Mouse (Mus musculus) forebrain, embryonic 11.5 days (tissue): ENCODE measurements around the gene Ptgr1. TPM values are rescaled to one million over a fixed set of nuclear protein-coding genes. Genes with fewer than 3 reads are reported as not detected.

ENCODE experiments used
- ATAC-seq: fragments of 200-750 bp; cut with Nextera tagmentation; replicated peaks from 2 replicates; pipeline ENCODE4 v1.8.0; 2017; ENCODE audit warnings: moderate TSS enrichment; ENCODE audit not compliant: low FRiP score
- DNase-seq: peaks from one replicate; pipeline ENCODE4 v3.0.0-alpha.2; 2017; ENCODE audit warnings: low spot score
- H3K27ac ChIP-seq: fragments of 300-500 bp; sonication (generic); 2 replicates; pipeline ENCODE4 v1.5.1; 2014; ENCODE audit warnings: low read depth, low read length
- H3K27me3 ChIP-seq: fragments of 300-500 bp; sonication (generic); 2 replicates; pipeline ENCODE4 v1.6.1; 2014; ENCODE audit warnings: mild to moderate bottlenecking, low read length, mixed read lengths; ENCODE audit not compliant: control insufficient read depth, insufficient read depth
- H3K36me3 ChIP-seq: fragments of 300-500 bp; sonication (generic); 2 replicates; pipeline ENCODE4 v1.6.1; 2014; ENCODE audit warnings: mild to moderate bottlenecking, low read length, moderate library complexity, mixed read lengths; ENCODE audit not compliant: control insufficient read depth, insufficient read depth
- H3K4me1 ChIP-seq: fragments of 300-500 bp; sonication (generic); replicated peaks from 2 replicates; pipeline ENCODE4 v1.6.1; 2014; ENCODE audit warnings: low read length, mixed read lengths; ENCODE audit not compliant: control insufficient read depth, insufficient read depth
- H3K4me2 ChIP-seq: fragments of 300-500 bp; sonication (generic); 2 replicates; pipeline ENCODE4 v1.6.1; 2014; ENCODE audit warnings: low read depth, mild to moderate bottlenecking, low read length, moderate library complexity, mixed read lengths; ENCODE audit not compliant: severe bottlenecking
- H3K4me3 ChIP-seq: fragments of 300-500 bp; sonication (generic); 2 replicates; pipeline ENCODE4 v1.5.1; 2014; ENCODE audit warnings: low read depth, low read length
- H3K9ac ChIP-seq: fragments of 300-500 bp; sonication (generic); 2 replicates; pipeline ENCODE4 v1.6.1; 2014; ENCODE audit warnings: low read length
- H3K9me3 ChIP-seq: fragments of 300-500 bp; sonication (generic); 2 replicates; pipeline ENCODE4 v1.6.1; 2016; ENCODE audit warnings: low read length, mixed read lengths; ENCODE audit not compliant: control insufficient read depth
- WGBS: fragments of 180-500 bp; shearing (Covaris S2); extraction: QIAGEN DNeasy Blood & Tissue Kit; methylation state at CpG from one replicate; pipeline ENCODE4 v1.1.7; 2014; 5-methylcytosine and 5-hydroxymethylcytosine counted together
- polyA plus RNA-seq: library from polyadenylated mRNA; unstranded; fragments of >200 nt; fragmentation: Nextera tagmentation; extraction: Ambion mirVana; gene quantifications from 2 replicates; pipeline ENCODE4 v1.2.1, GENCODE M21; 2014

Gene Ptgr1
- polyA plus RNA-seq, 1 experiment from 2014 or later, result 16.6 TPM

GRCm38 (mm10) chr4:58998688-58999087 lies 11.8 kb upstream of the Ptgr1 start:
- H3K9me3 ChIP-seq, result no peaks in the 10 kb centered on the region
- H3K4me2 ChIP-seq, result no peak overlapping the region
- no peaks in the 10 kb centered on the region for H3K27me3 ChIP-seq
- H3K9ac ChIP-seq, result no peak overlapping the region
- H3K4me3 ChIP-seq, result no peak overlapping the region
- no peak for DNase-seq
- no peaks in the 10 kb centered on the region for H3K36me3 ChIP-seq
- no peak overlapping the region for H3K27ac ChIP-seq
- no peaks in the 10 kb centered on the region; the same call in 1 of the 2 replicates for H3K4me1 ChIP-seq
- WGBS, result 92% methylated on average over 1 of the region's 1 CpGs
- no peak for ATAC-seq

GRCm38 (mm10) chr4:58997081-58997480 lies 10.2 kb upstream of the Ptgr1 start:
- Histone ChIP-seq H3K9ac (no peak overlapping the region), H3K4me3 (no peak overlapping the region), H3K27ac (no peak overlapping the region), H3K4me2 (no peak overlapping the region), H3K9me3 (no peaks in the 10 kb centered on the region), H3K36me3 (no peaks in the 10 kb centered on the region), H3K4me1 (no peaks in the 10 kb centered on the region), H3K27me3 (no peaks in the 10 kb centered on the region)
- WGBS, result 88% methylated on average over 5 of the region's 5 CpGs
- DNase-seq, result no peak
- ATAC-seq, result no peak

- H3K4me1 ChIP-seq, result no peaks in the 10 kb centered on the region
- H3K9ac ChIP-seq, result no peak overlapping the region
- 80% methylated on average over 8 of the region's 8 CpGs for WGBS
- no peaks in the 10 kb centered on the region for H3K27me3 ChIP-seq
- no peaks in the 10 kb centered on the region for H3K9me3 ChIP-seq
- no peak overlapping the region for H3K4me2 ChIP-seq
- no peak for ATAC-seq
- DNase-seq, result no peak
- no peak overlapping the region for H3K27ac ChIP-seq
- H3K36me3 ChIP-seq, result no peaks in the 10 kb centered on the region
- H3K4me3 ChIP-seq, result no peak overlapping the region
Measured at GRCm38 (mm10) chr4:58995251-58995693, 8.4 kb upstream of the Ptgr1 start.

- H3K9me3 ChIP-seq, result no peaks in the 10 kb centered on the region
- H3K36me3 ChIP-seq, result no peaks in the 10 kb centered on the region
- no peak within 1 kb of the TSS for H3K9ac ChIP-seq
- no peaks in the 10 kb centered on the region for H3K4me1 ChIP-seq
- no peak within 1 kb of the TSS for H3K4me3 ChIP-seq
- WGBS, result 94% methylated on average over 4 of the region's 4 CpGs
- H3K27ac ChIP-seq, result no peak within 1 kb of the TSS
- no peak within 1 kb of the TSS for H3K4me2 ChIP-seq
- DNase-seq (no peak), ATAC-seq (no peak)
- no peaks in the 10 kb centered on the region for H3K27me3 ChIP-seq
Measured at GRCm38 (mm10) chr4:58994762-58995161, 7.8 kb upstream of the Ptgr1 start, which contains the start of gene Dnajc25. Dnajc25 (plus strand) TSS chr4:58995062.

- no peaks in the 10 kb centered on the region for H3K9me3 ChIP-seq
- WGBS, result 86% methylated on average over 5 of the region's 5 CpGs
Measured at GRCm38 (mm10) chr4:58992195-58992594, 5.3 kb upstream of the Ptgr1 start.

GRCm38 (mm10) chr4:58990609-58991434 lies 3.9 kb upstream of the Ptgr1 start:
- no peak overlapping the region for H3K27ac ChIP-seq
- ATAC-seq (no peak), DNase-seq (no peak)
- no peak overlapping the region for H3K4me3 ChIP-seq
- H3K4me2 ChIP-seq, result no peak overlapping the region
- no peaks in the 10 kb centered on the region for H3K27me3 ChIP-seq
- no peaks in the 10 kb centered on the region for H3K36me3 ChIP-seq
- 83% methylated on average over 17 of the region's 17 CpGs for WGBS
- H3K9ac ChIP-seq, result no peak overlapping the region
- peaks cover 4% of the 10 kb centered on the region; the same call in 1 of the 2 replicates for H3K4me1 ChIP-seq
- no peaks in the 10 kb centered on the region for H3K9me3 ChIP-seq

More at GRCm38 (mm10) chr4:58992195-58992594, 5.3 kb upstream of the Ptgr1 start:
- H3K4me2 ChIP-seq, result no peak overlapping the region
- H3K4me1 ChIP-seq, result peaks cover under 1% of the 10 kb centered on the region; the same call in 1 of the 2 replicates
- H3K27me3 ChIP-seq, result no peaks in the 10 kb centered on the region
- H3K36me3 ChIP-seq, result no peaks in the 10 kb centered on the region
- no peak for DNase-seq
- no peak overlapping the region for H3K9ac ChIP-seq
- ATAC-seq, result no peak
- no peak overlapping the region for H3K27ac ChIP-seq
- no peak overlapping the region for H3K4me3 ChIP-seq

- Histone ChIP-seq H3K4me1 (peaks cover 4% of the 10 kb centered on the region; the same call in 1 of the 2 replicates), H3K27ac (no peak overlapping the region), H3K27me3 (no peaks in the 10 kb centered on the region), H3K4me2 (no peak overlapping the region), H3K36me3 (no peaks in the 10 kb centered on the region), H3K9me3 (no peaks in the 10 kb centered on the region), H3K4me3 (no peak overlapping the region), H3K9ac (no peak overlapping the region)
- WGBS, result 85% methylated on average over 7 of the region's 7 CpGs
- ATAC-seq (no peak), DNase-seq (no peak)
Measured at GRCm38 (mm10) chr4:58989303-58989898, 2.5 kb upstream of the Ptgr1 start.

- peak; percentile 86 for DNase-seq
- Histone ChIP-seq H3K9me3 (no peaks in the 10 kb centered on the region), H3K9ac (no peak overlapping the region), H3K27ac (no peak overlapping the region), H3K36me3 (no peaks in the 10 kb centered on the region), H3K4me3 (no peak overlapping the region), H3K4me2 (no peak overlapping the region), H3K4me1 (peaks cover 4% of the 10 kb centered on the region; the same call in 1 of the 2 replicates), H3K27me3 (no peaks in the 10 kb centered on the region)
- 0 out of 2 replicates have a peak, but pooled peaks have one; percentile 20 for ATAC-seq
- 26% methylated on average over 7 of the region's 7 CpGs for WGBS
Measured at GRCm38 (mm10) chr4:58985157-58985648, 1.7 kb downstream of the Ptgr1 start.
